Mouse (Mus musculus) layer of hippocampus, postnatal 14 days (tissue): ENCODE measurements at regions not wholly inside any gene's neighbourhood (a gene's known extent, or its start where the extent isn't known, plus 50 kb on each side); places are given as distances from the start of the nearest gene placed in this dataset.

Experiments used
- DNase-seq, 2 experiments: peaks; one replicate each; pipeline ENCODE4 v3.0.0; 2021 to 2022; ENCODE audit warnings: low spot score in 2 of 2, mixed read lengths in 1 of 2

DNA sequence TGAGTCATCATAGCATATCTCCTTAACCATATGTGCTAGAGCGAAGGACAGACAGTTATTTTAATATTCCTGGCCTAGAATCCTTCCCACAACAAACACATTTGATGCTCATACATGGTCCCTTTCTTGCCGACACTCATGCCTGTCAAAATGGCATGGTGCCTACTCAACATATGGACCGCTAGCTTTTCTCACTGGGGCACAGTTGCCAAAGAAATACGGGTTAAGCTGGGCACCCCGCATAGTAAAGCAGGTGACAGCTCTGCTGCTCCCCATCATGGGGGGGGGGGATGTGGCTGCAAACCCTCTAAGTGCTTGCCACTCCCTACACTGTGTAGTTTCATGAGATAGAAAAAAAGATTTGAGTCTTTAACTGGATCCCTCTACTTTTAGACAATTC, 90.7 kb upstream of the Galnt5 start:
- DNase-seq = peak in 1 of 2 experiments; percentile 50

DNA sequence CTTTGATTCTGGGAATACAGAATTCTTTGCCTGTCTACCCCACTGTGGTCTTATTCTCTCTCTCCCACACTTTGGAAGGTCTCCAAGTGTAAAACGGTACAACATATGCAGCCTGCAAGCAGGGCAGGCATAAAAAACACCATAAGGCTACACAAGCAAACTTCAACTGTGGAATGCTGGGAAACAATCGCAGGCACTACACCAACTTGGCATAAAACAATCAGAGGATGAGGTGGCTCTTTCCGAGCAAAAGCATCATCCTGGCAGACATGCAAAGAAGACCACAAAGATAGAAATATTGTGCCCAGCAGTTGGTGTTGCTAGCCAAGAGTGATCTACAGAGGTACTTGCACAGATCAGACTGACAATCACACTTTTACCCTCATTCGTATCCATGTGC, 88.0 kb upstream of the Galnt5 start:
- peak; percentile 32 to 78 for DNase-seq

DNA sequence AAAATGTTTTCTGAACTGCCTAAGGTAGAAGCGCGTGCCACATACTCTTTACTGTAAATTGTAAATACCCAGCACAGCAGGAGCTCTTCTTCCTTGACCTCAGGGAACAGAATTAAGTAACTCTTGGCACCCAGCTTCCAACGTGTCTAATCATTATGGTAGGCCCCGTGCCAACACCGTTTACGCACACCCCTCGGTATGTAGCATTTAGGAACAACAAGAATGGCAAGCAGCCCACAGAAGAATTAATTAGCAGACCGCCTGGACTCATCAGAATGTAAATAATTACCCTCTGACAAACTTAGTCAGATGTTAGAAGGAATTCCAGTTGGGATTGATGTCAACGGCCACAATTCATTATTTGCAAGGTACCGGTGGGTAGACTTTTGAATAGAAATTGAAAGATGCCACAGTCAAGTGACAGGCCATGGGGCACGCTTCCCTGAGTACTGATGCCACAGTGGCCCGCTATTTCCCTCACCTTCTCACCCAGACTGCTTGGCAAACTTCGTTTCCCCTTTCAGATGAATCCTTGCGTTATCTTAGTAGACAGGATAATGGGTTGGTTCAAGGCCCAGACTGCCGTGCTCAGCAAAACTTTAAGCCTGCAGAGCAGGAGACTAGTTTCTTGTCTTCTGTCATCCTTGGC, 81.2 kb upstream of the Galnt5 start:
- DNase-seq = no peak

DNA sequence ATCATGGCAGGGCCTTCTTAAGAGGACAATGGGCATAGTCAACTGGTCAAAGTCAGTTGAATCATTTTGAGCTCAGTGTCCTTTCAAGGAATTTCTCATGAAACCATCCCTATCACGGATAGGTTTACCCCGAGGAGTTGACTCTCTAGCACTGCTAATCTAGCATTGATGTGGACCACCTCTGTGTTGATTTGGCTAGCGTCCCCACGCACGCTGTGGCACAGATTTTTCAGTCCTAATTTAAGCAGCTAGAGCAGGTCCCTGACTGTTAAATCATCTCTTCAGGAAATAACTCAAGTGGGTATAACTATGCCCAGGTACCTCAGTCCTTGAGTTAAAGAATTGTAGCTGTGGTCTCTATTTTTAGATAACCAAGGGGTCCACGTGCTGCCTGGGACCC, 80.0 kb upstream of the Galnt5 start:
- no peak for DNase-seq

DNA sequence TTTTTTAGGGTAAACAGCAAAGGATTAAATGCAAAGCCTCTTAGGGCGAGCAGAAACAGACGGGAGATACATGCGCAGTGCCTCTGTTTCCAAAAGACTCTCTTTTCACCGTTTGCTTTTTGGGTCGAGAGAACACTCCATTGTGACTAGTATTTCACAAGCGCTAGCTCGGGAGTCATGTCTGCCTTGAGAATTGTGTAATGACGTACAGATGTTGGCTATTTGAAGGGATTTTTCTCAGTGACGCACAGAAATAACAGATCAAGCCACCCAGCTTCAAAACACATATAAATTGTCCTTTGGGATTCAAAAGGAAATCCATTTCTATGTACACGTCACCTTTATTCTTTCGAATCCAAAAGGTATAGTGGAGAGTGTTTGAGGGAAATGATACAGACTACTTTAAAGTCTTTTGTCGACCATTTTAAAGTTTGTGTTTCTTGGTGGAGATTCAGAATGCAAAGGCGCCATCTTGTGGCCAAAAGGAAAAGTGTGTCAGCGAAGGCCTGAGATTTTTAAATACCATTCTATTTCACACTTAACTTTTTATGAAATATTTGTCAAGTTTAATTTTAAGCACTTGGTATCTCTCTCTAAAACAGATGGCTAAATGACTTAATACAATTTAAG, 78.5 kb upstream of the Galnt5 start:
- peak in 1 of 2 experiments; percentile 69 for DNase-seq

DNA sequence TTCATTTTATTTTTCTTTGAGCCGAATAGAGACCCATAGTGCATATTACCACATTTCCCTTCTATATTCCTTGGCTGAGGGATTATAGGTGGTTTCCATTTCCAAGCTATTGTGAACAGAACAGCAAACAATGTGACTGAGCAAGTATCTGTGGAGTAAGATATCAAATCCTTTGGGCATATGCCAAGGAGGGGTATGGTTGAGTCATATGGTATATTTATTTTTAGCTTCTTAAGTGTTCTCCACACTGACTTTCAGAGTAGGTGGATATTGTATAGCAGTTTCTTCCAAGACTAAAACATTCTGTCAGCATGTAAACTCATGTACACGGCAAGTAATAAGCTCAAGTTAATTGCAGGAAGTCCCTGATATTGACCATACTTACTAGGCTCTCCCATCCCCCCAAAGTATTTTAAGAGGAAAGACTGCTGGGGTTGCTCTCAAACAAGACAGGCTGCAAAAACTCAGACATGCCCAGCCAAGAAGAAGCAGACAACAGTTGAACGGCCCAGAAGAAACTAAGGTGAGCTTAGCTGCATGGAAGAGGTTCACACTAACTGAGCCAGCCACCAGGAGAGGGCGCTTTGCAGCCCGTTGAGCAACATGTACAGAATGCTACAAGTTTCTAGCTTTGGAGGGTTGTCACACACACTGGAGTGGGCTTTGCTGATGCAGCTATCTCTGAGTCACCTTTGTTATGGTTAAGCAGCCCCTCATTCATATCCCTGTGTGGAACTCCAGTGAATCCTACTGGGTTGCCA, 63.4 kb upstream of the Galnt5 start:
- no peak for DNase-seq
